Mouse (Mus musculus): ENCODE data around the gene Slc4a4.

DNA sequence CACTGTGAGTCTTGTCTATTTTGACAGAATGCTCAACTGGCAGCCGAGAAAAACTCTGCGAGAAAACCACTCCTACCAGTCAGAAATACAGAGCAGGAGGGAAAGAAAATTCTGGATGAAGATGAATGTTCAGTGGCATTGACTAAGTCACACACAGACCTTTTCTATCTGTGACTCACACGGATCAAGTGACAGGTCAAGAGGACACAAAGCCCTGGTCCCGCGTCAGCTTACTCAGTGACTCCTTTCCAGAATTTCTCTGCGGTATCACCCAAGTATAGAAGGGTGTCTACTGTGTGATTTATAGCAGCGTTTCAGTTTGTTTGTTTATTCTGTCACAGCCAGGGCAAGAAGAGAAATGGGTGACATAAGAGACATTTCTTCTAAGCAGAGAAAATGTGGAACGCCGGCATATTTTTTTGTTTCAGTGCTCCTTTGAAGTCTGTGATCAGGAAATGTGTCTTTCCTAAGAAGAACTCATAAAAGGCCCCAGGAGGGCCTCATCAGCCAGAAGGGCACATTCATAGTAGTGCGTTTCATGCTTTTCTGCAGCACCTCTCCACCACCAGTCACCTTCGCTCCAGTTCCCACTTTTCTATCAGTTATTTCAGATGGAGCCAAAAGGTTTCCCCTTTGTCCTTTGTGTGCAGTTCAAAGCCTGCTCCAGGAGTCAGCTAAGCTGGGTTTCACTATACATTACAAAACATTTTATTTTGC is 82.5 kb downstream of the Slc4a4 start:
- TF ChIP-seq CTCF (IDR thresholded peaks at IDR 0.05; ENCODE audit: low read depth, low read length) (no peak), EP300 (IDR thresholded peaks at IDR 0.05; ENCODE audit: insufficient read depth, low read depth, low read length) (no peak)
